Mouse (Mus musculus) left cerebral cortex, adult 11 months (tissue): ENCODE data around the gene Cotl1.

Source experiments
- DNase-seq: peaks from one replicate; pipeline ENCODE4 v3.0.0; 2022; ENCODE audit warnings: low spot score

Gene Cotl1

DNA sequence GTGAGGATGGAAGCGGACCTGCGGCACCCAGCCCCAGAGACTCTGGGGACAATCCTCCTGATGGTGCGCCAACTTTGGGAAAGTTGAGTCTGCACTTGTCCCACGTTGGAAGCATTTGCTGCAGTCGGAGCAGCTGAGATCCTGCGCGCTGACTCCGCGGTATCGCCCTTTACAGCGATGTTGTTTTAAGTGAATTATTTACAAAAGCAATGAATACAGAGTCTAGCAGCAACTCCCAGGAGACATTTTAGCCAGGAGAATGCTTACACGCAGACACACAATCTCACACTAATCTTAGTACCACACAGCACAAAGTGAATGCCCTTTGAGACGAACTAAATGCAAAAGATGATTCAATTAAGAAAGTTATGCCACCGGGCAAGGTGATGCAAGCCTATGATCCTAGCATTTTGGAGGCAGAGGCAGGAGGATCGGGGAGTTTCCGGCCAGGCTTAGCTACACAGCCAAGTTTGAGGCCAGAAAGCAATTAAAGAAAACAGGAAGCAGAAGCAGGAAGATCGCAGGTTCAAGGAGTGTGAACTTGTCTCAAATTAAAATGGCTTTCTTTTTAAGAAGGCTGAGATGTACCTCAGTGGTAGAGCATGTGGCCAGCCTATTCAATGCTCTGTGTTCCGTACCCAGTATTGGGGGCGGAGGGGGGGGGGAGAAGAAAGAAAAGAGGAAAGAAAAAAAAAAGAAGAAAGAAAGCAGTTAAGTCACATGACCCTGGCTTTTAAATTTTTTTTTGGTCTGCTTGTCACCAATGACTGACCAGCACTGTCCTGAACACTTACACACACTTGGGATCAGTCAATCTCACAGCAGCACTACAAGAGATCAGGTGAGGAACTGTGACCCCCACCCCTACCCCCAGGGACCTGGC lies 2.0 kb downstream of the Cotl1 start:
- DNase-seq, result no peak

- DNase-seq, result no peak
These were observed 2.7 kb downstream of the Cotl1 start for GRCm38 (mm10) chr8:119837553-119838071.

GRCm38 (mm10) chr8:119836831-119837230 lies 3.5 kb downstream of the Cotl1 start:
- DNase-seq, result no peak

DNA sequence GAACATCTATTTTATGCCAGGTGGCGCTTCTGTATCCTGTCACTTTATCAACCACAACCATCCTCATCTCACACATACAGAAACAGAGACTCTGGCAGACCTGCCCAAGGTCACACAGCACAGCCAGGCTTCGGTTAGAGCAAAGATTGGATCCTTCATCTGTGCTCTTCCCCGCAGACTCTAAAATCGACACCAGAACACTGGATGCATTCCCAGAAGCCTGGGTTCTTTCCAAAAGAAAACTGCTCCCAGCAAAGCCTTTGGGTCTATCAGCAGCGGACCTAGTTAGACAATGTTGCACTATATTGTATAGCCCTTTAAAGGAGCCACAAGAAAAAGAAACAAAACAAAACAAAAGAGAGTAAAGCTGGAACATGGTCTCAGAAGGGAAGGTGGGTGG lies 5.1 kb downstream of the Cotl1 start:
- DNase-seq, result no peak

- no peak for DNase-seq
These were observed 5.7 kb downstream of the Cotl1 start for GRCm38 (mm10) chr8:119834676-119835075.

- no peak for DNase-seq
These were observed 7.4 kb downstream of the Cotl1 start for GRCm38 (mm10) chr8:119832931-119833330.

DNA sequence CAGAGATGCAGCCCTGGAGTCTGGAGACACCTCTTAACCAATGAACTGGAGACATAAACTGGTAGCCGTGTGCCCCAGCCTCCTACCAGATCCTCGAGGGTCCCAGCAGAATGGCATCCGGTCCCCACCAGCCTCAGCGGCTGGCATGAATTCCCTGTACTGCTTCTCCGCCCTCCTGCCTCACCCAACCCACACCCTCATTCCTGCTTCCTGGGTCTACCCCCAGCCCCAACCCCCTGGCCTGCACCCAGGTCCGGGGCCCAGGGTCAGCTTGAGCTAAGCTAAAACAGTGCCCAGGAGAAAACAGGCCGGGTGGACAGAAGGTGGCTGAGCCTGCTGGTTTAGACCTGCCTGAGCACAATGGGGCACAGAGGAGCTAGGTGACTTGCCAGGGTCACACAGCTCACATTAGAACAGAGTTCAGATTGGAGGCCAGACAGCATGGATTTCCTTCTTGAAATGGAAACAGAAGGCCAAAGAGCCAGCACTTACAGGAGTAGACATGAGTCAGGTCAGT lies 8.2 kb downstream of the Cotl1 start:
- DNase-seq, result no peak

DNA sequence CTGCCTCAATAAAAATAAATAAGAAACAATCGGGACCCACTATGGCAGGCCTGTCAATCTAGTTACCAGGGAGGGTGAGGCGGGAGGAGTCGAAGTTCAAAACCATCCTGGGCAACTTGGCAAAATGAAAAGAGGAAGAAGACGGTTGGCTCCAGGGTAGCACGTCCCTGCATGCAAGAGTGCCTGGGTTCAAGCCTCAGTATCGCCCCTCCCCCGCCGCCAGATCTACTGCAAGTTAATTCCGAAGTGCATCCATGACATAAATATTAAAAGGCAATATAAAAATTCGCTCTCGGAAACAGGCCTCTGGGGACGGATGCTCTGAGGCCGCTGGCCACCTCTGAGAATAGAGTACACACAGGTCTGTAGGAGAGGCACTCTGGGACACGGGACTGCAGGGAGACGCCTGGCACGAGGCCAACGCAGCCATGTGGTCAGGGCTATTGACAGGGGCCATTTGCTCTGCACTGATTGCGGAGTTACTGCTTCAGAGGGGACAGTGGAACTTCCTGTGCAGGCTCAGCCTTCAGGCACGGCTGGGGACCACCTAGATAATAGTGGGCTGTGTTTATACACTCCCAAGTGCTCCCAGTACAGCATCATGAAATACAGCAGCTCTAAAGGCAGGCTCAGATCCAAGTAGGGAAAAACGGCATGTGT lies 8.9 kb downstream of the Cotl1 start:
- no peak for DNase-seq

- DNase-seq, result no peak
These were observed 9.8 kb downstream of the Cotl1 start for GRCm38 (mm10) chr8:119830589-119830988.

GRCm38 (mm10) chr8:119829870-119830580 lies 10.3 kb downstream of the Cotl1 start:
- DNase-seq, result no peak

DNA sequence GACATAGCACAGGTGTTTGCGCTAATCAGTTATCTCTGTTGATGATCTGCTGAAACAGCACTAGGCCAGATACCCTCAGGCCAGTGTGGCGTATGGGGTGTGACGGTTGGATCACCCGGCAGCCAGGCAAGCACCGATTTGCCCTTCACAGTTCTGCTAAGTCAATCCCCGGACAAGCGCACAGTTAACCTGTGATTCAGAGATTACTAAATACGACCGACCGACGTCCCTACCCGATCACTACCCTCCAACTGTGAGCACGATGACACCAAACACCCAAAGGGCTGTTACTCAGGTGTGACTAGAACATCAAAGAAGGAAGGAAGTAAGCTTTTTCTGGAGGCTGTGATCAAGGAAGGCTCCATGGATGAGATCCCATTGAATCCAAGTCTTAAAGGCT lies 10.9 kb downstream of the Cotl1 start:
- DNase-seq, result no peak

DNA sequence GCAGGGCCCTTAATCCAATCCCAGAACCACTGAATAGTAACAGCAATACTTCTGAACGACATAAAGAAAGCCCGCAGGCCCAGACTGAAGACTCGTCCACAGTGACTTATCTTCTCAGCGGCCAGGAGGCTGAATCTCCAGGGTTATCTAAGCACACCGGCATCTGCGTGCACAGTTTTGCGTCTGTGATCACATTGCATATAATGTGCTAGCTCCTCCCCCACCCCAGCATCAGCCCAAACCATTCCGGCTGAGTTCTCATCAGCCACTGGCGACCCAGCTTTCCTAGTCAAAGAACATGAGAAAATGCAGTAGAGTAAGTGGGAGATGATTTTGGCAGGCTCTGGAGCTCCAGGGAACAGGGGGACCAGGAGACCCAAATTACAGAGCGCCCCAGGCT lies 11.3 kb downstream of the Cotl1 start:
- DNase-seq, result no peak

DNA sequence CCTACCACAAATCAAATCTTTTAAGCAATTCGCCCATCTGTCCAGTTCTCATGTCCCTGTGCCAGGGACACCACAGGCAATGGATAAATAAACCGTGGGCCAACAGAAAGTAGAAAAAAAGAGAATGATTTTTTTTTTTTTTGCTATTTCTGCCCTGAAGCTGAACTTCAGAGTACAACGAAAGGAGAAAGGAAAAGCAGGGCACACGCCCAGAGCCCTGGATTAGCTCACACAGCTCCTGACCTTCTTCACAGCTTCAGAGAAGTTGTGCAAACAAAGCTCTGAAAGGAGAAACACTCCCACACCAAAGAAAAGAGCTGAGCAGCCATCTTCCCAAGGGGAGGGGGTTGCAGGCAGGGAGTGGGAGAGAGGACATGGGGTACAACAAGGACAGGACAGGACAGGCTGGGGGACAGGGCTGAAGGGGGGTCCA lies 12.6 kb downstream of the Cotl1 start:
- DNase-seq, result no peak

GRCm38 (mm10) chr8:119826982-119827381 lies 13.4 kb downstream of the Cotl1 start:
- no peak for DNase-seq

DNA sequence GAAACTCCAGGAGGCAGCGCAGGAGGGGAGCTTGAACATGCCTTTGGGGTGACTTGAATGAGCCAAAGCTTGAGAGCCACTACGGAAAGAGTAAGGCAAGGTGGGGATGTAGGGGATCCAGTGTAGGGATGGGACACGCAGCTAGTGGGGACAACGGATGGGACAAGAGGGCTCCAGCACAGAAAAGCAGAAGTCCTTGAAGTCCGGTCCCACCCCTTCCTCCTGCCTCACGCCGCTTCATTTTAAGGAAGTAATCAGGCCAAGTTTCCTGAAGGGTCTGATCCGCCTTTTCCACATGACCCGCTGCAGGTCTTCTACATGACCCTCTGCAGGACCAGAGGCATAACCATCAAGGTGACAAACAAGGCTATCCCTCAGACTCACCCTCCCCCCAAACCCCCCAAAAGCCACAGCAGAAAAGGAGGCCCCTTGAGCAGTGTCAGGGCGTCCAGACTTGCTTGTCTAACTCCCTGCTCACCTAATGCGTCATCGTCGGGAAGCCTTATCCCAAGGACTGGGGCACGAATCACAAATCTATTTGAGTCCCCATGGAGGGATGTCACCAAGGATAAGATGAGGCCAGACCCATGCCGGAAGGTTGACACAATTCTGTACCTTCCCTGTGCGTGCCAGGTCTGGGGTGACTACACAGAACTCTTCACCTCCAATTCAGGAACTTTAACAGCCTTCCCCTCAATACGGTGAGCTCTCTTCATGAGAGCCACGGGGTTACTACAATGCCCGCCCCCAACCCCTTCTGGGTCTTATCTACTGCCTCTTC lies 14.2 kb downstream of the Cotl1 start:
- no peak for DNase-seq

DNA sequence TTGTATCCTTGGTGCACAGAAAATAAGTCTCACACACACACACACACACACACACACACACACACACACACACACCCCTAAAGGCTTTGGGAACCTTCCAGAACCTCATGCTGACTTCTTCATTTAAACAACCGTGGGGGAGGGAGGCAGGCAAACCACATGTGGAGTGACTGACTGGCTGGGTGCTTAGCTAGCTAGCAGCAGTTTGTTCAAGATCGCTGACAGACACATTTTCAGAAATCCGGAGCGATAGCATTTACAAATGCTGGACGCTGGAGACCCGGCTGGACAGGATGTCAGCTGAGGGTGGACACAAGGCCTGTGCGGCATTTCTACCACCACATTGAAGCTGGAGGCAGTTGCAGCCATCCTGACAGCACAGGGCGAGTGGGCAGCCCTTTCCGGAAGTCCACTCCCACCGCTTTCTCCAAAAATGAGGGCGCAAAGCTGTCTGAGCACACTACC lies 15.5 kb downstream of the Cotl1 start:
- DNase-seq, result peak; percentile 52

DNA sequence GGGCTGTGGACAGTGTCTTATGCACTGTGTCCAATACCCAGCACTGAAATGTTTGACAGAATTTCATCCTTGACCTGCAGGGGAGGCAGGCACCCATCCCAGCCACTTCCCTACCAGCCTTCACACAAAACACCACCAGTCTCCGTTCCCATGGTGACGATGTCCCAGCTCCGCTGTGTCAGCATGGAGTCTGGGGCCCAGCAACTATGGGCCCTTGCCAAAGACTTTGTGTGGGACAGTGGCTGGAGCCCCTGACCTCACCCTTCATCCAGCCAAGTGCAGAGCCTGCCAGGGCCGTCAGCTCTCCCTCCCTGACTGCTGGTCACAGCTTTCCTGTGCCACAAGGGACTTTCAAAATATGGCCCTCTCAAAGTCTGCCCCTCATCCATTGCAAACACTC lies 16.2 kb downstream of the Cotl1 start:
- no peak for DNase-seq

DNA sequence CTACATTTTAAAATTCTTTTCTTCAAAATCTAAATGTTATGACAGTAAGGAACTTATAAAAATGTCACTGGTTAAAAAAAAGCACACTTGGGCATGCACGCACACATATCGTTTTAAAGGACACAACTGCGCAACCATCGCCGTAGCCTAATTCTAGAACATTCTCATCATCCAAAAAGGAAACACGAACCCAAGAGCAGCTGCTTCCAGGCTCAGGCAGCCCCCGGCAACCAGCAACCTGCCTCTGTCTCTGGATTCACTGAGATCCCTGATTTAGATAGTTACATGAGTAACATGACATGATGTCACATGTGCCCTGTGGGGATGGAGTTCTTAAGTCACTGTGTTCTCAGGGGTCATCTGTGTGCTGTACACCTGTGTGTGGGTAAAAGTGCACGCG lies 17.1 kb downstream of the Cotl1 start:
- no peak for DNase-seq

DNA sequence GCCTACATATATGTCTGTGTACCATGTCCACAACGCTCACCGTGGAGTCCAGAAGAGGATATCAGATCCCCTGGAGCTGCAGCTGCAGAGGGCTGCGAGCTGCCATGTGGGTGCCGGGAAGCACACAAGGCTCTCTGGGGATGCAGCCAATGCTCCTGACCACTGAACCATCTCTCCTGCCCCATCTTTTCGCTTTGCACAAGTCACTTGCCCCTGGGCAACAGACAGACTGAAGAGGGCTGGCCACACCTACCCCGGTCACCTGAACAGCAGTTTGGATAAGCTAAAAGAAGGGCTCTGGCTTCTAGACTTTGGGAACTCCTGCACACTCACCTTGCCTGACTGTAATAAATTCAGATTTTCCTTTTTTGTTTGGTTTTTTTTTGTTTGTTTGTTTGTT lies 18.7 kb downstream of the Cotl1 start:
- DNase-seq, result no peak

GRCm38 (mm10) chr8:119819976-119820375 lies 20.4 kb downstream of the Cotl1 start:
- no peak for DNase-seq

- no peak for DNase-seq
These were observed 21.0 kb downstream of the Cotl1 start for GRCm38 (mm10) chr8:119819316-119819715.
